Mouse (Mus musculus) adrenal gland, adult 18-20 months (tissue): ENCODE results near the gene Ano6. TPM values are rescaled to one million over a fixed set of nuclear protein-coding genes. Genes with fewer than 3 reads are reported as not detected.

Experiments used
- DNase-seq, 2 experiments: peaks; one replicate each; pipeline ENCODE4 v3.0.0; 2021 to 2022; ENCODE audit warnings: low spot score in 2 of 2
- long read RNA-seq, 2 experiments: library from polyadenylated mRNA; stranded (forward); transcript quantifications; one replicate each; pipeline ENCODE4 v2.0.0; 2021
- total RNA-seq, 2 experiments: library from RNA; stranded (reverse); gene quantifications; 1 replicate in 1 of 2; 2 replicates in 1 of 2; pipeline ENCODE4 v1.2.3; 2021

Gene Ano6
- total RNA-seq = 10 to 100 TPM; 56.5 to 64.2 TPM
- long read RNA-seq, experiment 1, full-length matches to known transcripts = 11 of 21 reads
- long read RNA-seq, experiment 1, partial matches to known transcripts = 5 of 21 reads
- long read RNA-seq, experiment 1, other reads (novel, unspliced or antisense) = 5 of 21 reads
- long read RNA-seq, experiment 2, full-length matches to known transcripts = 3 of 14 reads
- long read RNA-seq, experiment 2, partial matches to known transcripts = 6 of 14 reads
- long read RNA-seq, experiment 2, other reads (novel, unspliced or antisense) = 5 of 14 reads

DNA sequence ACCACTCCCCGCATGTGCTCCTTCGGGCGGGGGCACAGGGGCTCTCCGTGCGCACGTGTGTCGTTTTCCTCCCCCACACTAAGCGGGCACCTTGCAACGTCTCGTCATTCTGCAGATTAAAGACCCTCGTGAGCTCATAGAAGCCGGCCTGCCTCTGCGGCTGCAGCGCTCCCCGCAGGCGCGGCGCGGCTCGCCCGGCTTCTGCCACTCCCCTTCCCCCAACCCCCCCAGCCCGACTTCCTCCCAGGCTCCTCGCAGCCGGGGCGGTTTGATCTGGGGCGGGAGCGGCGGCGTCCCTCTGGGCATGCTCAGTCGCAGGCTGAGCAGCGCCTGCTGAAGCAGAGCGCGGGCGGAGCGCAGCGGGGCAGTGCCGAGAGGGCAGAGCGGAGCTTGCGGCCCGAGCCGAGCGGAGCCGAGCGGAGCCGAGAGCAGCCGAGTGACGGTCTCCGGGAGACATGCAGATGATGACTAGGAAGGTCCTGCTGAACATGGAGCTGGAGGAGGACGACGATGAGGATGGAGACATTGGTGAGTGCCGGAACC lies at the start of gene Ano6:
TSS of gene Ano6 (plus strand) at position 315 of the 543 bp plus-strand sequence.
- DNase-seq = peak; percentile 86 to 90

DNA sequence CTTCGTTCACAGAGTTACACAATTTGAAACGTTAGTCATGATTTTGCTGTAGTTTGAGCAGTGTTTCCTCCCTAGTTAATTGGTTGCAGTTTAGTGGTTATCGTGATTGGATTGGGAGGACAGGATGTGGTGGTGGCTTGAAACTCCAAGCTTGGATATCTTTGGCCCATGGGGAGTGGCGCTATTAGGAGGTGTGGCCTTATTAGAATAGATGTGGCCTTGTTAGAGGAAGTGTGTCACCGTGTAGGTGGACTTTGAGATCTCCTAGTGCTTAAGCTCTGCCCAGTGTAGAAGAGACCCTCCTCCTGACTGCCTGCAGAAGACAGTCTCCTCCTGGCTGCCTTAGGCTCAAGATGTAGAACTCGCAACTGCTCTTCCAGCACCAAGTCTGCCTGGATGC lies 47.7 kb upstream of the Ano6 start:
- no peak for DNase-seq

DNA sequence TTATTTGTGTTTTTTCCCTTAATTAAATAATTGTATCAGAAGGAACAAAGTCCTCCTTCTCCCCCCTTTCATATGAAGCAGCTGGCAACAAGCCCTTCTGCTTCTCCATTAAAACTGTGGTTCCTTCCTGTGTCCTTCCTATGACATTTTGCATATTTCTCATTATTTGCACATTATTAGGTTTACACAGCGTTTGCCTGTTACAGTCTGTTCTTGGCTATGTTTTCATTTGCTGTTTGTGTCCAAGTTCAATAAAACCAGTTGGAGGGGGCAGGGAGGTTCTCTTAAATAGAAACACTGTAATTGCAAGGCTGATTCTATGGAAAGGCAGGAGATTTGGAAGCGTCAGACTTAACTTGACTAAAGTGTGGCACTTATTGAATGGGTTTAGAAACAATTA lies 46.8 kb upstream of the Ano6 start:
- DNase-seq = no peak

DNA sequence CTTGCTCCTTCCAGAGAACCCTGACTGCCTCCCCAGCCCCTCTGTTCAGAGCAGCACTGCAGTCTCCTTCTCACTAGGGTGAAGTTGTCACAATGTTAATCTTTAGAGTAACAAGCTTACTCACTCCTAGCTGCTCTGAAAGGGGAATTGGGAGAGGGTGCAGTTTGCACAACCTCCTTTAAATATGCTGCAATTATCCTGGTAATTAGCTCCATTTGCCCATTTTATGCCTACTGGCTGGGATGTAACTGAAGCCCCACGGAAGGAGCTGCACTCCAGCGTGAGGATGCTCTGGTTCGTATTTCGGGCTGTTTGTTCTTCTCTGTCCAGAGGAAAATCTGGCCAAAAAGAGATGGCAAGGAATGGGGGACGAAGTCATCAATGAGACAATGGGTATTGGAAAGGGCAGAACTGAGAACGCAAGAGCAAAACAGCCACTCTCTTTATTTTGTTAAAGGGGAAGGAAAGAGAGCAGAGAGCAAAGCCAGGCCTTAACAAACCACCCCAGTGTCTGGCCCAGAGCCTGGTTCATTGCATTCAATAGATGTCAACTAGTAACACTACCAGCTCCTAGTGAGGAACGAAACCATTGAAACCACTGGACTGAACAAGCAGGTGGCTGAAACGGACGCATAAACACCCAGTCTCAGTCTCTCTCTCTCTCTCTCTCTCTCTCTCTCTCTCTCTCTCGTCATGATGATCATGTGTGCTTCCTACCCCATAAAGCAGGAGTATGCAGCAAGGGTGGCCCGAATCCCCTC lies 45.1 kb upstream of the Ano6 start:
- no peak for DNase-seq

DNA sequence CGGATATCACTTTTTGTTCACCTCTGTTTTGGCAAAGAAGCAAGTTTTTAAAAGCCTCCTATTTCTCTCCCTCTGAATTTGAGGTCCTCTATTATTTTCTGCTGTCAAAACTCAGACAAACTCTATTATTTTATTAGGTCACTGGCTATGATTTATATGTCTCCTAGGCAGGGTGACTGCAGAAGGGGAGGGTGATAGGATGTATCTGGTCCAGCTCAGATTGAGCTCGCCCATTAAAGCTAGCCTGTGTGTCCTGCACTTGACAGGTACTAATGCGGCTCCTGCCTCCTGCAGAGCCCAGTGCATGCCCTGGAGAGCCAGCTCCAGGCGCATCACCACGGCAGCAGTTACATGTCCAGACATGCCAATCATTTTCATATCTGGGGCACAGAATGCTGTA lies 44.1 kb upstream of the Ano6 start:
- no peak for DNase-seq

DNA sequence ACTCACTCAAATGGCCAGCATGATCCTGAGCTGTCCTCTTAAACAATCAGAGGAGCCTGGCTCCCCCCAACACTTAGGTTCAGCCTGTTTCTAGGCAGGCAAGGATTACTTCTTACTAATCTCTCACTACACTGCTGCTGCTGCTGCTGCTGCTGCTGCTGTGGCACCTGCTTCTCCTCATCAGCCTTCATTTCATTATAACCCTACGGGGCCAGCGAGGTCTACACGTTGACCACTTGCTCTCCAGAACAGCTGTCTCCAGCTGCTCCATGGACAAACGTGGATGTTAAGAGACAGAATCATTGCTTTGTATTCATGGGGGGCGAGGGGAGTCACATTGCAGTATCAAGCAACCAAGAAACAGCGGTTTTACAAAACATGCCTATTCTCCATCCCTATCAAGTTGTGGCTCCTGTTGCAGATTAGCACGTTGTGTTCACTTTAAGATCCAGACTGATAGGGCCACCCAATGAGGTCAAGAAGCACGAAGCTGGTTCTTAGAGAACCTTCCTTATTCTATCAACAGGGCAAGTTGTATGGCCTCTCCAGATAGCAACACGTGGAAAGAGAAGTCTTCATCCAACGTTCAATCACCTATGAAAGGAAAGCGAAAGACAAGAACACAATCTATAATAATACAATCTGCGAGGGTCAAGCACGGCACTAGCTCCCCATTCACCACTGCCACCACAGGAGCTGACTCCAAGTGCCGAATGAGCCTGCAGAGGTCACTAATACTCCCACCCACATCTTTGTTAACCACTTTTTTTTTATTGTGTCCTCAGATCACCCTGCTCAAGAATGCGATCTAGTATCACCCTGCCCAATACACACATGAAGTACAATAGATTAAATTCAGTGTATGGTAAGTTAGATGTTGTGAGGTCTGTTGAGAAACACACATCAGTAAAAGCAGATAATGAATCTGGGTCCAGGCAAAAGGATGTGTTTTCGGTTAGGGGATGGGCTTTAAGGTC lies 43.4 kb upstream of the Ano6 start:
- no peak for DNase-seq

DNA sequence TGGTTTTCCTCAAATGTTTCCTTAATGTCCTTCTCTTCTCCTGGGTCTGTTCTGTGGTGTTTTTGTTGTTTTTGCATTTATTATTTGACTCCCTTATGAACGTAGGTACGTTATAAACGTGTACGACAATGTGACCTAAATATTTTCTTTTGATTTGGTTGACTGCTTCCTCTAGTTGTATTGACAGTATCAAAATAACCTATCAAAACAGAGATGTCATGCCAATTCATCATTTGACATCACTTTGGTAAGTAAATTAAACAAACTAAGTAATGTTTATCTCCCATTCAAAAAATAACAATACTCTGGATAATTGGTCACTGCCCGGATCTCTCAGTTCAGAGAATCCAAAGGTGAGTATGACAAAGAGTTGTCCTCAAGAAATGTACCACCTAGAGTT lies 41.4 kb upstream of the Ano6 start:
- no peak for DNase-seq

DNA sequence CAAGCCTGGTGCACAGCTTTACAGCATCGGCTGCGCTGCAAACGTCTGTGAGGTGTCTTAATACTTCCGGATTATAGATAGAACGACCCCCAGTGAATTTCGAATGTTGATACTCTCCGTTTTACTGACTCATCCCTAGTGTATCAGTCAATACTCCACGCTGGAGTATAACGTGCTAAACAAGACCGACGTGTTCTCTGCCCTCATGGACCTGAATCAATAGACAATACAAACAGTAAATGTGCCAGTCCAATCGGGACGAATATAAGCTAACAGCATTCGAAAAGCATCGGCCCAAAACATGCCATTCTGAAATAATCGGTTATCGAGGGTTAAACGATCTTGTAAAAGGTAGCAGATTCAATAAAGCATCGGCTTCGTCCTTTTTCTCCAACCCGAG lies 40.6 kb upstream of the Ano6 start:
- no peak for DNase-seq

DNA sequence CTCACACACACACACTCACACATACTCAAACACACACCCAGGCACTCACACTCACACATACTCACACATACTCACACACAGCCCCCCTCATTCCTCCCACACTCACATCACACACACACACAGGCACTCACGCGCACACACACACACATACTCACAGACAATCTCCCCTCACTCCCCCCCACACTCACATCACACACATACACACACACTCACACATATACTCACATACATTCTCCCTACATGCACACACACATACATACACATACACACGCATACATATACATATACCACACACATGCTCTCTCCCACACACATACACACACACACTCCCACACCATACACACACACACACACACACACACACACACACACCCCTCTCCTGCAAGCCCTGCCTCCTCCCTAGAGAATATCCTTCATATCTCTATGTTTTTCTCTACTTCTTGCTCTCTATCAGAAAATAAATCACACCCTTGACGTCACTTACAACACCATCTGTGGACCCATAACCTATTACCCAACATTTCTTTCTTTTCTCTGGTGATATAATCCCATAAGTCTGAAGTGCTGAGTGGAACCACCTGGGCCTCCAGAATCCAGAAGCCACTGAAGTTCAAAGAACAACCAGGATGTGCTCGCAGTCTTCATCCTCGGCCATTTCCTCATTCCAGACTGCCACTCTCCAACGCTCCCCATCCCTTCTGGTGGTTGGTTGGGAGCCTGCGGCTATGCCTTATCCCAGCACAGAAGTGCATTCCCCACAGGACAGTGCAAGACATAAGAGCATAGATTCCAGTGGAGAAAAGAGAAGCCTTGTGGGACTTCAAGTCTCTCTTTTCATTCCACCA lies 38.6 kb upstream of the Ano6 start:
- no peak for DNase-seq

DNA sequence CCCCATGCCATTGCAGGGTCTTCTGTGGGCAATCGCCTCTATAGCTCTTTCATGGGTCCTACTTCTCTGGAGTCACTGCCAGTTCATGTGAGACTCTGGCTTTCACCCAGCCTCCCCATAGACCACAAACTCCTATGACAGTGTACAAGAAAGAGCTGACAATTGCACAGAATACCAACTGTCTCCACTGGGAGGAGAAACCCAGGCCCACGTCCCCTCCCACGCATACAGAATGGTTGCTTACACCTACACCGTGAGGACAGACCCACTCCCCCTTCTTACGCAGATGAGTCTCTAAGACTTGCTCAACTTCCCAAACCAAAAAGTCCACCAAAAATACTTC lies 38.0 kb upstream of the Ano6 start:
- no peak for DNase-seq

DNA sequence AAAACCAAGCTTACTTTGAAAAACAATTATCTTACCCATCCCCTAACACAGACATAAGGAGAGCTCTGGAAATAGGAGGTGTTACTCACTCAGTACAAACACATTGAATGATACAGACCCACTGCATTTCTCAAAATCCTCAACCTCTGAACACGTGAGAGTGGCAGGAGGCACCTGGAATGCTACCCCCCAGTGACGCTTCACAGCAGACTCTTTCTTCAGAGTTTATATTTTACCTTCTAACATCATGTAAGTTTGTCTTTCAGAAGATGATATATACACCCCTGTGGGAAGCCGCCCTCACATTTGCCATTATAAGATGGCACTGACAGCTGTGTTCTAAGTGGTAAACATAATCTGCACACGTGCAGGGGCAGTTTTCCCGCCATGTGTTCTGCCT lies 37.6 kb upstream of the Ano6 start:
- no peak for DNase-seq

DNA sequence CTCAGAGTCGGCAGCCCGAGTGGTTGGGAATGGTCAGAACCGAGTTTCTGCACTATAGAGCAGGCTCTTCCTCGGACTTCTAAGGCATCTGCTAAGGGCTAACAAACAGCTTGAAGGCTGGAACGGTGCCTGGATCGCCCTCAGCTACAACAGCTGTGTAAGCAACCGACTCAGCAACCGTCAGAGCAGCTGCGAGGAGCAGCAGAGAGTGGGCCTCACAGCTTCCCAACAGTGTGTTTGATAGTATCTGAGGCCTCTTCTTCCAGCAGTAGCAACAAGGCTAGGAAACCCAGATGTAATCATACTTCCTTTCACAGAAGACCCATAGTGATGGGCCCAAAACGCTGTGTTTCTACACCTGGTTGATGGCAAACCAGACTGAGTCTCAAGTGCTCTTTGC lies 33.5 kb upstream of the Ano6 start:
- DNase-seq = no peak

DNA sequence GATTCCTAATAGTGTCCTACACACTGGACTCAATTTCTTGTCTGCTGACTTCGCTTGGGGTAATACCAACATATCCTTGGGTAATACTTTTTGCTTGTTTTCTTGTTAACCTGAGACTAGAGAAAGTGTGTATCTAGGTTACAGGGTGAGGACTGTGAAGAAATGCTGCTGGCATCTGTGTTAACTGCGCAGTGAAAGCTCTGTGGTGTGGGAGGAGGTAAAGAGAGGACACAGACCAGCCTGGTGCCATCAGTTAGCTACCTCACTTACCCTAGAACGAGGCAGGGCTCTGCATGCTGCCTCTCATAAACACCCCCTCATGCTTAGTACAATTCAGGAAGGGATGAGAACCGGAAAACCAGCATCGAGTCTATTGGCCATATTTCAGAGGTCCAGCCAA lies 32.6 kb upstream of the Ano6 start:
- no peak for DNase-seq

DNA sequence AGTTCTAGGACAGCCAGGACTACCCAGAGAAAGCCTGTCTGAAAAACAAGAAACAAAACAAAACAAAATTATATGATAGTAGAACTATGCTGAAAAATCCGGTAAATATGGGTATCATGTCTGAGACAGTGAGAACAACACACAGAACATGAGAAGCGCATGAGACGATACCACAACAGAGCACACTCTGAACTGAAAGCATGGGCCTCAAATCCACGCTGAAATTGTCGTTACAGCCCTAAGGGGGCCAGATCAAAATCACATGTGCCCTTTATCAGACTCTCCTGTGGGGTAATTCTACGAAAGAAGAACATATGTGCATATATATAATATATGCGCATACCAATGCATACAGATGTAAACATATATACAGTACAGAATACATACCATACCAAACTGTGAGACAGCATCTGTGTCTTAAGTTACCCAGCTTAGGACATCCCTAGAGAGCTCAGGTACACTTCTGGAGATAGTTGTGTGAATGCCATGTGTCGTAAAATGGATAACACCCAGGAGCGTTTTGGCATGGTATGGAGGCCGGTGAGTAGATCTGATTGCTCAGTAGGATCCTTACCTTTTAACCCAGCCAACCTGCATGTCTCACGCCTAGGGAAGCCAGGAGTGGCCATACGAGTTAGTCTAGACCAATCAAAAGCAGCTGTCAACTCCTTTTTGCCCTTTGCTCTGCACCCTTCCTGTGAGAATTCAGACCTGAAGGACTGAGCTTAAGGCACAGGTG lies 31.8 kb upstream of the Ano6 start:
- no peak for DNase-seq

DNA sequence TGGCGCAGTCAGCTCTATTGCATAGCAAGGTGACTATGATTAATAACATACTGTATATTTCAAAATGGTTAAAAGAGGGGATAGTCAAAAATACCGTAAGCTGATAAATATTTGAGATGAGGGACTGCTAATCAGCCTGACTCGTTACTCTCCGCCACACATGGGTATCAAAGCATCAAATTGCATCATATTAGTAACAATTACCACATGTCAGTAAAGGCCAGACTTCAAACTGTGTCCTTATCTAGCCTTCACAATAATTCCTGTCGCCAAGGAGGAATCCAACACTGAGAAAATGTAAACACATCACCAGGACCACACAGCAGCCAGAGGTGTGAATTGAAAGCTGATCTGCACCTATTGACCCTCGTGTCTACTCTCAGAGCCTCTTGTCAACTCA lies 30.8 kb upstream of the Ano6 start:
- DNase-seq = no peak

DNA sequence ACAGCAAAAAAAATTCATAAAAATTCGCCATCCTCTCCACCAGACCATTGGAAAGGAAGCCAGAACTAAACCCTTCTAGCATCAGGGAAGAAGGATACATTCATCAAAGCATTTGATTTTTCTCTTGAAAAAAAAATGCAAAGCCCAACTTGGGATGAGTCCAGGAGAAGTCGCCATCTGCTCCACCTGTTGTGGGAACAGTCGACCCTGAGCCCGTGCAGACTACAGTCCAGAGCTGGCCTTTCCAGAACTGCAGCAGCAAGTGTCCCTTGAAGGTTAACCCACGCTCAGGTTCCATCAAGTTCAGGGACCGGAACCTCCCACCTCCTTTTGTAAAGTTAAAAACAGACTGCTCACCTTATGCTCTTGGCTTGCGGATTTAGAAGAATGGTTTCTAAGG lies 29.2 kb upstream of the Ano6 start:
- DNase-seq = no peak

DNA sequence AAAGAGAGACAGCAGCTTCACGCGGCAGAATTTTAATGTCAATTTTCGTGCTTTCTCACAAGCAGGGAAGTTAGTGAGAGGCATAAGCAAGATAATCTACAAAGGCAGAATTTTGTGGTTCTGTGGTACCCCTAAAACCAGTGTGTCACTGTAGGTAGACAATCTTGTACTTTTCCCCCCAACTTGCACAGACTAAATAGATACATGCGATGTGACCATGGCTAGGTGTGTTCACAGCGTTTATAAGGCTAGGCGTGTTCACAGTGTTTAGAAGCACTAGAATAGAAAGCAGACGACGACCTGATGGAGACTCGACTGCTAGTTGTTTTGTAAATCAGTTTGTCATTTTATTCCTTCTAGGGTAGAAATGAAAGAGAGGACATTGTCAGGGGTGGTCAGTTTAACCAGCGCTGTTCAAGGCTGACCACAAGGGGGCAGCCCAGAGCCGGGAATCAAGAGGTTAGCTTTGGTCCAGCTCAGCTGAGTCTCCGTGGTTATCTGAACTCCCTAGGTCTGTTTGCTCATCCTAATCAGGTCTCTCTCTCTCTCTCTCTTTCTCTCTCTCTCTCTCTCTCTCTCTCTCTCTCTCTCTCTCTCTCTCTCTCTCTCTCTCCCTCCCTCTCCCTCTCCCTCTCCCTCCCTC lies 27.9 kb upstream of the Ano6 start:
- DNase-seq = peak; percentile 73 to 87

DNA sequence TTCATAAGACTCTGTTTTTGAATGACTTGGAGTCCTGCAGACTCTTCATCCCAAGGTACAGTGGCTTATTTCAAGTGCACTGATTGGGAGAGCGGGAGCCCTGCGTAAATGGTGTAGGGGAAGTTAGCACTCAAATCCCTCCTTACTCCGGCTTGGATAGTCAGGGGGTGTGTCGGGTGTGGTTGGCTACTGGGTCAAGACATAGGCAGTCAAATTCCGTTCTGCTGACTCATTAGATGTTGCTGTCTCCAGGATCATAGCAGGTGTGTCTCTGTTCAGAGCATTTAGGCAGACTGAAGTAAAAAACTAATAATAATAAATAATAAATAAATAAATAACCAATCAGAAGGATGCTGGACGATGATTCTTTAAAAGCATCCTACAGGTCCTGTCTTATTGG lies 27.2 kb upstream of the Ano6 start:
- no peak for DNase-seq

DNA sequence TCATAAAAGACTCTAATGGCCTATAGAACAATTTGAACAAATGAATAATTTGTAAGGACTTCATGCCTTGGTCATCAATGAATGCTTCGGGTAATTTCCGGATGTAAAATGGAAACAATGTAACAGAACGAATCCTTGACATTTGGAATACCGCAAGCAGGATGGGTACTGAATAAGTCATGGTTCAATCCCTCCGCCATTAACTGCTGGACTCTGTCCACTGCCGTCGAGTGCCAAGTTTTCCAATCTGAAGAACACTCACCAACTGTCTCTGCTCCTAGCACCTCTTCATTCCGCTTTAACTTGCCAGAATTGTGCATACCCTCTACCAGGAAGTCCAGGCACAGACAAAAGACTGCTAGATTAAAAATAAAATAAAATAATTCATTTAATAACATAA lies 25.4 kb upstream of the Ano6 start:
- DNase-seq = no peak
